Mouse (Mus musculus) intestine, postnatal 0 days (tissue): Measurements from ENCODE around the gene Zfp663. TPM values are rescaled to one million over a fixed set of nuclear protein-coding genes. Genes with fewer than 3 reads are reported as not detected.

ENCODE experiments used
- ATAC-seq: fragments of 200-750 bp; cut with Nextera tagmentation; 2 replicates; pipeline ENCODE4 v1.8.0; 2017; ENCODE audit warnings: mild to moderate bottlenecking, moderate TSS enrichment, moderate library complexity
- H3K27ac ChIP-seq: fragments of 300-500 bp; sonication (generic); 2 replicates; pipeline ENCODE4 v1.5.1; 2014; ENCODE audit warnings: mild to moderate bottlenecking, low read depth, low read length, moderate library complexity
- H3K27me3 ChIP-seq: fragments of 300-500 bp; sonication (generic); replicated peaks from 2 replicates; pipeline ENCODE4 v1.6.1; 2014; ENCODE audit warnings: low read length, mixed read lengths; ENCODE audit not compliant: control insufficient read depth, insufficient read depth
- H3K36me3 ChIP-seq: fragments of 300-500 bp; sonication (generic); 2 replicates; pipeline ENCODE4 v1.6.1; 2014; ENCODE audit warnings: mild to moderate bottlenecking, moderate library complexity; ENCODE audit not compliant: control insufficient read depth, insufficient read depth
- H3K4me1 ChIP-seq: fragments of 300-500 bp; sonication (generic); replicated peaks from 2 replicates; pipeline ENCODE4 v1.6.1; 2014; ENCODE audit warnings: antibody characterized with exemption, low read length, mixed read lengths; ENCODE audit not compliant: control insufficient read depth, insufficient read depth
- H3K4me2 ChIP-seq: fragments of 300-500 bp; sonication (generic); replicated peaks from 2 replicates; pipeline ENCODE4 v1.6.1; 2014; ENCODE audit warnings: low read depth, mild to moderate bottlenecking, moderate library complexity
- H3K4me3 ChIP-seq: fragments of 300-500 bp; sonication (generic); 2 replicates; pipeline ENCODE4 v1.5.1; 2014; ENCODE audit warnings: low read depth, low read length
- H3K9ac ChIP-seq: fragments of 300-500 bp; sonication (generic); 2 replicates; pipeline ENCODE4 v1.6.1; 2014; ENCODE audit warnings: mild to moderate bottlenecking, low read depth, low read length
- H3K9me3 ChIP-seq: fragments of 300-500 bp; sonication (generic); 2 replicates; pipeline ENCODE4 v1.6.1; 2016; ENCODE audit warnings: mixed run types; ENCODE audit not compliant: control insufficient read depth
- CTCF ChIP-seq: sonication (generic); IDR thresholded peaks from 2 replicates; pipeline ENCODE4 v1.5.1; 2016; ENCODE audit warnings: low read depth, mild to moderate bottlenecking, control low read depth, antibody characterized with exemption, moderate library complexity
- WGBS: fragments of 180-500 bp; shearing (Covaris S2); extraction: QIAGEN DNeasy Blood & Tissue Kit; methylation state at CpG from one replicate; pipeline ENCODE4 v1.1.7; 2014; 5-methylcytosine and 5-hydroxymethylcytosine counted together
- polyA plus RNA-seq: library from polyadenylated mRNA; unstranded; fragments of >200 nt; fragmentation: Nextera tagmentation; extraction: Ambion mirVana; gene quantifications from 2 replicates; pipeline ENCODE4 v1.2.1, GENCODE M21; 2015

The Zfp663 gene
- polyA plus RNA-seq, 1 experiment from 2014 or later = 0.23 TPM

DNA sequence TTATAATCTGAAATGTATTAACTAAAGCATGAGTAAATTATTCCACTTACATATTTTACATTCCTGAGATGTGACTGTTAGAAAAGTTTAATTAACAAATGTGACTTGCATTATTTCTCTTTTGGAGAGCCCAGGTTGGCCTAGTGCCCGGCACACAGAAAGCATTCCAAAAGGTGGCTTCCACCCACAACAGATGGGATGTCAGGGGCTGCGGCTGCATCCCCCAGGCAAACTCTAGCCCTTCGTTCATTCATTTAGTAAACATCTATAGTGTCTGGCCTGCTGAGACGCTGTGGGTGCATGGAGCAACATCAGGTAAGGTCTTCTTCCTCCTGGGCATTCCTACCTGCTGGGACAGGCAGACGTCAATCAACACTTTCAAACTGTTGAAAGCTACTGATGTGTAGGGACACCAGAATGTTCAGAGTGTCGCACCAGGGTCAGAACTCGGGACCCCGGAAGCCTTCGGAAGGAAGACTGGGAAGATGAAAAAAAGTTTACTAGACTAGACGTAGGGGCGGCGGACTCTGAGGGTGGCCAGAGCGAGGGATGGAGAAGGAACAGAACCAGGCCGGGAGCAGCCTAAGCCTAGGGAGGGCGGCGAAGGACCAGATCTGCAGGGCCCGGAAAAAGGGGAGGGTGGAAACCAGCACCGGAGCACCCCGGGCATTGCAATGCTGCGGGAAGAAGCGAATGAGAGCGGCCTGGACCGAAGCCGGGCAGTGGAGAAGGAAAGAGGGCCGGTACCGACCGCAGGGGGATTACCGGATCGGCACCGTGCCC is 42.8 kb downstream of the Zfp663 start:
- H3K4me1 ChIP-seq = peaks cover 28% of the 10 kb centered on the region

DNA sequence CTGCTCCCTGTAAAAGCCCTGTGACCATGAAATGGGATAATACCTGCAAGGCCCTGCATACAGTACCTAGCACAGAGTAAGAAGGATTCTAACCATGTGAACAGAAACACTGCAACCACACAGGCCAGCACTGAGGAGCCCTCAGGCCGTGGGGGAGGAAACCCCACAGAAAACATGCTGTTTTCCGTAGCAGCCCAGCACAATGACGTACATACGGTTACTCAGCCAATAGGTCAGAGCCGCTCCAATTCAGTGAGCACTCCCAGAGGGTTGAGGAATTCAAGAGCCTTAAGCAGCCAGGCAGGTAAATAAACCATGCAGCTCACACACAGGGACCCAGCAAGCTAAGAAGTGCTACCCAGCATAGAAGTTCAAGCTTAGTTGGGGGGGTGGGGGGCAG is 44.6 kb downstream of the Zfp663 start:
- Histone ChIP-seq H3K9ac (no peak overlapping the region), H3K4me2 (peak overlapping the region; percentile 95; the same call in 1 of the 2 replicates), H3K36me3 (no peaks in the 10 kb centered on the region), H3K4me1 (peaks cover 42% of the 10 kb centered on the region), H3K9me3 (no peaks in the 10 kb centered on the region), H3K4me3 (no peak overlapping the region), H3K27me3 (no peaks in the 10 kb centered on the region), H3K27ac (0 out of 2 replicates have a peak overlapping the region, but pooled peaks have one; percentile 41)
- 59% methylated on average over 5 of the region's 5 CpGs for WGBS
- TF ChIP-seq CTCF = no peak
- ATAC-seq = no peak

More for the DNA sequence above, 42.8 kb downstream of the Zfp663 start:
- Histone ChIP-seq H3K27me3 (no peaks in the 10 kb centered on the region), H3K36me3 (no peaks in the 10 kb centered on the region), H3K27ac (peak overlapping the region; percentile 42; the same call in 1 of the 2 replicates), H3K9ac (peak overlapping the region; percentile 87), H3K4me2 (peak overlapping the region; percentile 95), H3K9me3 (no peaks in the 10 kb centered on the region), H3K4me3 (peak overlapping the region; percentile 85)
- under 1% methylated on average over 30 of the region's 30 CpGs for WGBS
- ATAC-seq = peak; percentile 9; the same call in 1 of the 2 replicates
- TF ChIP-seq CTCF = no peak

DNA sequence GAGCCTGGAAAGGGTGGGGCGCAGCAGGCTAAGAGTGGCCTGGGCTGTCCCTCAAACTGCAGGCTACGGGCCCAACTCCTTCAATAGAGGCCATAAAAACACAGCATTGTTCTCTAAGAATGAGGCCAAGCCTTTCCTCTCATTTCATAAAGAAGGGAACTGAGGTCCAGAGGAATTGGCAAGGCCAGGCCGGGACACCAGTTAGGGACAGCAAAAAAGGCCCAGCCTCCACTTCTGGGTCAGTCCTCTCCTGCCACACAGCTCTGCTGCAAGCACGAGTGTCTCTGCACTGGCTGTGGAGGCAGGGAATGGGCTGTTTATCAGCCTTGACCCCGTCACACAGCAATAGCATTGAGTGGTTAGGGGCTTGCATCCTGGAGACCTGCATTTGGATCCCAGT is 45.0 kb downstream of the Zfp663 start:
- Histone ChIP-seq H3K36me3 (no peaks in the 10 kb centered on the region), H3K9ac (no peak overlapping the region), H3K4me3 (no peak overlapping the region), H3K9me3 (no peaks in the 10 kb centered on the region), H3K4me2 (0 out of 2 replicates have a peak overlapping the region, but pooled peaks have one; percentile 13), H3K4me1 (peaks cover 44% of the 10 kb centered on the region), H3K27ac (peak overlapping the region; percentile 41), H3K27me3 (no peaks in the 10 kb centered on the region)
- ATAC-seq = no peak
- no peak for TF ChIP-seq CTCF
- 52% methylated on average over 5 of the region's 5 CpGs for WGBS

DNA sequence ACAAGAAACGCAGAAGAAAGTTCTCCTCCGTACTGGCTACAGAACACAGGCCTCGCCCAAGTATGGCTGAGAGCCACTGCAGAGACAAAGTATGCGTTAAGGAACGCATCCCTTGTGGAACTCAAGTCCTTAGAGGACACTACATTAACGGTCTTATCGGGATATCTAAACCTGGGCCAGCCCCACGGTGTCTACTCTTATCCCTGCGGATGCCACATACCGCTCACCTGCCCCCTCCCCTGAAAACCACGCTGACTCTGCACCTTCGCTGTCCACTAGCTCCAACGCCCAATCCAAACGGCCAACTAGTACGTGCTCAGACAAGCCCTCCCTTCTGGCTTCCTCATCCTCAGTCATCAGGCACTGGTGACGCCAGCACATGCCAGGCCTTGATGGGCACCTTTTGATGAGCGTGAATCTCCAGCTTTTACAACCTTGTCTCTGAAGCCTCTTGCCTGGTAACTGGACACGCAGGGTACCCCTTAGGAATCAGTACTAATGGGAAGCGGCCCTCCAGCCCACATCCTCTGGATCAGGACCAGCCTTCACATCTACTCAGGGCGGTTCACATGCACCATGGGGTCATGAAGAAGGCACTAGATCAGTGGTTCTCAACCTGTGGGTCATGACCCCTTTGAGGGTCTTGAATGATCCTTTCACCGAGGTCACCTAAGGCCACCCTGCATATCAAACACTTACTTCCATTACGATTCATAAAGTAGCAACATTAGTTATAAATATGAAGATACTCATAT is 46.4 kb downstream of the Zfp663 start:
- peaks cover 51% of the 10 kb centered on the region for H3K4me1 ChIP-seq
- H3K27me3 ChIP-seq = no peaks in the 10 kb centered on the region
- 79% methylated on average over 22 of the region's 22 CpGs for WGBS
- no peak for ATAC-seq
- no peaks in the 10 kb centered on the region for H3K9me3 ChIP-seq
- H3K36me3 ChIP-seq = no peaks in the 10 kb centered on the region
- H3K4me3 ChIP-seq = no peak overlapping the region
- no peak overlapping the region for H3K9ac ChIP-seq
- TF ChIP-seq CTCF = no peak
- no peak overlapping the region; the same call in 1 of the 2 replicates for H3K4me2 ChIP-seq
- peak overlapping the region; percentile 74 for H3K27ac ChIP-seq

DNA sequence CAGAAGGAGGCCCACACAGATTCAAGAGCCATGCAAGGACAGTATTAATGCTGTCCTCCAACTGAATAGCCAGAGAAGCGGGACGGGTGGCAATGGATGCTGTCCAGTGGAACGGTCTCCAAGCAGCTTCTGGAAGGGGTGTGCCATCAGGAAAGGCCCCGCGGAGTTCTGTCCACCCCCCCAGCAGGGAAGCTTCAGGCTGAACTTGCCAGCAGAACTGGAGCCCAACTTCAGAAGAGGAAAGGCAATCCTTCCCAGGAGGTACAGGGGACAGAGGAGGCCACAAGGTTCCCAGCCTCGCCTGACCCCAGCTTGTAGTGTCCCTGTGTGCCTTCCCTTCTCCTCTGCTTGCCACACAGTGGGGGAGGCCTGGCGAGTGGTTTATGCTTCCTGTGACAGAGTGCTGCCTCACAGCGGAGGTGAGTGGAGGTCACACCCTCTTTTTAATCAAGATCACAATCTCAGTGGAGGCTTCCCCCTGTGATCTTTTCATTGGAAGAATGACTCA is 47.1 kb downstream of the Zfp663 start:
- no peak for ATAC-seq
- Histone ChIP-seq H3K27ac (peak overlapping the region; percentile 74), H3K4me2 (peak overlapping the region; percentile 24), H3K4me3 (no peak overlapping the region), H3K27me3 (no peaks in the 10 kb centered on the region), H3K9ac (no peak overlapping the region), H3K36me3 (0 out of 2 replicates have a peak, but pooled peaks cover under 1% of the 10 kb centered on the region), H3K4me1 (peaks cover 52% of the 10 kb centered on the region), H3K9me3 (no peaks in the 10 kb centered on the region)
- 50% methylated on average over 8 of the region's 8 CpGs for WGBS
- peak; percentile 58 for TF ChIP-seq CTCF
